Mouse (Mus musculus) heart, embryonic 14.5 days (tissue): ENCODE results near the gene Mgat4e. TPM values are rescaled to one million over a fixed set of nuclear protein-coding genes. Genes with fewer than 3 reads are reported as not detected.
A peak's percentile ranks its signal among the peaks of the same experiment; 100 is the strongest.

ENCODE experiments used
- ATAC-seq: fragments of 200-750 bp; cut with Nextera tagmentation; 2 replicates; pipeline ENCODE4 v1.8.0; 2017; ENCODE audit warnings: low read depth, moderate TSS enrichment; ENCODE audit not compliant: insufficient number of reproducible peaks, insufficient read depth, low FRiP score
- H3K27ac ChIP-seq, 2 experiments: fragments of 200-500 bp in 1 of 2; fragments of 300-500 bp in 1 of 2; sonication (generic) in 1 of 2; replicated peaks in 1 of 2; 2 replicates each; pipeline ENCODE4 v1.5.1; 2012 to 2014; ENCODE audit warnings: low read depth in 2 of 2, low read length in 2 of 2, control low read depth in 1 of 2, mild to moderate bottlenecking in 1 of 2, mixed read lengths in 1 of 2; ENCODE audit not compliant: control insufficient read depth in 1 of 2, insufficient read depth in 1 of 2
- H3K27me3 ChIP-seq: fragments of 300-500 bp; sonication (generic); 2 replicates; pipeline ENCODE4 v1.6.1; 2014; ENCODE audit warnings: mild to moderate bottlenecking, low read length, control low read depth; ENCODE audit not compliant: control insufficient read depth, insufficient read depth
- H3K36me3 ChIP-seq: fragments of 300-500 bp; sonication (generic); 2 replicates; pipeline ENCODE4 v1.6.1; 2014; ENCODE audit warnings: mild to moderate bottlenecking, control low read depth, low read length, mixed read lengths; ENCODE audit not compliant: control insufficient read depth, insufficient read depth
- H3K4me1 ChIP-seq, 2 experiments: fragments of 200-500 bp in 1 of 2; fragments of 300-500 bp in 1 of 2; sonication (generic) in 1 of 2; 2 replicates each; pipeline ENCODE4 v1.6.1; 2012 to 2014; ENCODE audit warnings: low read length in 2 of 2, control low read depth in 1 of 2, mixed read lengths in 1 of 2; ENCODE audit not compliant: control insufficient read depth in 2 of 2, insufficient read depth in 2 of 2
- H3K4me2 ChIP-seq: fragments of 300-500 bp; sonication (generic); 2 replicates; pipeline ENCODE4 v1.6.1; 2014; ENCODE audit warnings: mild to moderate bottlenecking, low read length
- H3K4me3 ChIP-seq, 2 experiments: fragments of 200-500 bp in 1 of 2; fragments of 300-500 bp in 1 of 2; sonication (generic) in 1 of 2; 2 replicates each; pipeline ENCODE4 v1.5.1; 2012 to 2014; ENCODE audit warnings: low read length in 2 of 2, mild to moderate bottlenecking in 2 of 2, control low read depth in 1 of 2, low read depth in 1 of 2, moderate library complexity in 1 of 2; ENCODE audit not compliant: control insufficient read depth in 1 of 2, insufficient read depth in 1 of 2
- H3K9ac ChIP-seq: fragments of 300-500 bp; sonication (generic); 2 replicates; pipeline ENCODE4 v1.6.1; 2014; ENCODE audit warnings: mild to moderate bottlenecking, low read length
- H3K9me3 ChIP-seq: fragments of 300-500 bp; sonication (generic); 2 replicates; pipeline ENCODE4 v1.6.1; 2016; ENCODE audit warnings: low read length, control low read depth; ENCODE audit not compliant: control insufficient read depth
- WGBS: fragments of 180-500 bp; shearing (Covaris S2); extraction: QIAGEN DNeasy Blood & Tissue Kit; methylation state at CpG from one replicate; pipeline ENCODE4 v1.1.7; 2014; 5-methylcytosine and 5-hydroxymethylcytosine counted together
- polyA plus RNA-seq: library from polyadenylated mRNA; unstranded; fragments of >200 nt; fragmentation: Nextera tagmentation; extraction: Ambion mirVana; gene quantifications from 2 replicates; pipeline ENCODE4 v1.2.1, GENCODE M21; 2014

Gene Mgat4e
- polyA plus RNA-seq, 1 experiment from 2014 or later = not detected

GRCm38 (mm10) chr1:134560801-134561769, 11.6 kb upstream of the Mgat4e start:
- WGBS = under 1% methylated on average over 48 of the region's 76 CpGs
- Histone ChIP-seq H3K9me3 (no peaks in the 10 kb centered on the region), H3K9ac (peak overlapping the region; percentile 98), H3K4me1 (peaks cover under 1 to 17% of the 10 kb centered on the region in 2 experiments), H3K36me3 (no peaks in the 10 kb centered on the region), H3K27me3 (no peaks in the 10 kb centered on the region), H3K4me3 (peak overlapping the region; percentile 94 to 99), H3K4me2 (peak overlapping the region; percentile 82), H3K27ac (peak overlapping the region; percentile 78 to 89)
- peak; percentile 17; the same call in 1 of the 2 replicates for ATAC-seq

DNA sequence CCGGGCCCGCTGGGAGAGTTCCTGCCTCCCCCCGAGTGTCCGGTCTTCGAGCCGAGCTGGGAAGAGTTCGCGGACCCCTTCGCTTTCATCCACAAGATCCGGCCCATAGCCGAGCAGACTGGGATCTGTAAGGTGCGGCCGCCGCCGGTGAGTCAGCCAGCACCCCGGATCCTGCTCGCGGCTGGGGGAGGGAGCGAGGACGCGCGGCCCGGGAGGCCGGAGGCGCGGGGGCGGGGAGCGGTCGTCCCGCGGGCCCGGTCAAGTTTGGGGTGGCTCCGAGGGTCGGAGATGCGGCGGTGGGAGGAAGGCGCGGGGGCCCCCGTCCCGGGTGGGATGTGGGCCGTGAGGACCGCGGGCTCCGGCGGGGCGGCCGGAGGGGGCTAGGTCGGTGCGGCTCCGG, 10.9 kb upstream of the Mgat4e start:
- peak; percentile 6; the same call in 1 of the 2 replicates for ATAC-seq
- Histone ChIP-seq H3K27ac (peak overlapping the region; percentile 78 to 89), H3K4me2 (peak overlapping the region; percentile 82), H3K27me3 (no peaks in the 10 kb centered on the region), H3K36me3 (no peaks in the 10 kb centered on the region), H3K9me3 (no peaks in the 10 kb centered on the region), H3K4me3 (peak overlapping the region; percentile 94 to 99), H3K9ac (peak overlapping the region; percentile 98), H3K4me1 (peaks cover 8 to 20% of the 10 kb centered on the region in 2 experiments)
- 1% methylated on average over 36 of the region's 50 CpGs for WGBS

GRCm38 (mm10) chr1:134559976-134560375, 10.5 kb upstream of the Mgat4e start, which contains the start of gene Kdm5b:
Gene Kdm5b (plus strand): TSS chr1:134560171.
- Histone ChIP-seq H3K27me3 (0 out of 2 replicates have a peak, but pooled peaks cover 2% of the 10 kb centered on the region), H3K27ac (peak within 1 kb of the TSS; percentile 78 to 89), H3K4me3 (peak within 1 kb of the TSS; percentile 94 to 99), H3K9me3 (no peaks in the 10 kb centered on the region), H3K4me1 (peaks cover 10 to 20% of the 10 kb centered on the region in 2 experiments), H3K4me2 (peak within 1 kb of the TSS; percentile 82), H3K36me3 (no peaks in the 10 kb centered on the region), H3K9ac (peak within 1 kb of the TSS; percentile 98)
- ATAC-seq = no peak
- under 1% methylated on average over 34 of the region's 34 CpGs for WGBS

GRCm38 (mm10) chr1:134559226-134559625, 9.7 kb upstream of the Mgat4e start:
- H3K36me3 ChIP-seq = no peaks in the 10 kb centered on the region
- H3K9ac ChIP-seq = no peak overlapping the region
- ATAC-seq = no peak
- H3K27me3 ChIP-seq = 0 out of 2 replicates have a peak, but pooled peaks cover 3% of the 10 kb centered on the region
- H3K4me1 ChIP-seq = peaks cover 10 to 20% of the 10 kb centered on the region in 2 experiments
- H3K4me2 ChIP-seq = no peak overlapping the region
- no peak overlapping the region for H3K4me3 ChIP-seq
- H3K27ac ChIP-seq = no peak overlapping the region
- 83% methylated on average over 3 of the region's 3 CpGs for WGBS
- H3K9me3 ChIP-seq = no peaks in the 10 kb centered on the region

DNA sequence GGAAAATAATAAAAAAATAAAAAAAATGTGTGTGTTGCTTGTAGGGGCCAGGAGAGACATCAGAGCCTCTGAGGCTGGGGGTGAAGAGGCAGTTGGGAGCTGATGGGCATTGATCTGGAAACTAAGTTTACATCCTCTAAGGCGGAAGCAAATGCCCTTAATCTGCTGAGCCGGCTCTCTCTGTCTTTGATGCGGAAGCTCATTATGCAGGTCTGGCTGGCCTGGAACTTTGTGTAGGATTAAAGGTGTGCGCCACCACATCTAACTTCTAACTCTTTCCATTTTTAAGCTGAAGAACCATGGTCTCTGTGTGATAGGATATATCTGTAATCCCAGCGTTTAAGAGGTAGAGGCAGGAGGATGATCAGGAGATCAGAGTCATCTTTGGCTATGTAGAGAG, 9.0 kb upstream of the Mgat4e start:
- no peak overlapping the region for H3K4me2 ChIP-seq
- no peaks in the 10 kb centered on the region for H3K9me3 ChIP-seq
- WGBS = 66% methylated on average over 5 of the region's 5 CpGs
- 0 out of 2 replicates have a peak, but pooled peaks cover 3% of the 10 kb centered on the region for H3K27me3 ChIP-seq
- no peak overlapping the region for H3K27ac ChIP-seq
- H3K9ac ChIP-seq = no peak overlapping the region
- H3K4me1 ChIP-seq = peaks cover 10 to 20% of the 10 kb centered on the region in 2 experiments
- H3K36me3 ChIP-seq = no peaks in the 10 kb centered on the region
- no peak overlapping the region for H3K4me3 ChIP-seq
- ATAC-seq = no peak

GRCm38 (mm10) chr1:134556671-134557218, 7.3 kb upstream of the Mgat4e start:
- no peaks in the 10 kb centered on the region for H3K36me3 ChIP-seq
- WGBS = under 1% methylated on average over 35 of the region's 35 CpGs
- H3K27ac ChIP-seq = peak overlapping the region; percentile 73 to 90
- H3K4me1 ChIP-seq = peaks cover 10 to 12% of the 10 kb centered on the region in 2 experiments; a peak in 3 of 4 replicates
- ATAC-seq = peak; percentile 96
- H3K9ac ChIP-seq = peak overlapping the region; percentile 84
- 0 out of 2 replicates have a peak, but pooled peaks cover 3% of the 10 kb centered on the region for H3K27me3 ChIP-seq
- no peaks in the 10 kb centered on the region for H3K9me3 ChIP-seq
- peak overlapping the region; percentile 98 for H3K4me2 ChIP-seq
- H3K4me3 ChIP-seq = peak overlapping the region; percentile 62 to 74

DNA sequence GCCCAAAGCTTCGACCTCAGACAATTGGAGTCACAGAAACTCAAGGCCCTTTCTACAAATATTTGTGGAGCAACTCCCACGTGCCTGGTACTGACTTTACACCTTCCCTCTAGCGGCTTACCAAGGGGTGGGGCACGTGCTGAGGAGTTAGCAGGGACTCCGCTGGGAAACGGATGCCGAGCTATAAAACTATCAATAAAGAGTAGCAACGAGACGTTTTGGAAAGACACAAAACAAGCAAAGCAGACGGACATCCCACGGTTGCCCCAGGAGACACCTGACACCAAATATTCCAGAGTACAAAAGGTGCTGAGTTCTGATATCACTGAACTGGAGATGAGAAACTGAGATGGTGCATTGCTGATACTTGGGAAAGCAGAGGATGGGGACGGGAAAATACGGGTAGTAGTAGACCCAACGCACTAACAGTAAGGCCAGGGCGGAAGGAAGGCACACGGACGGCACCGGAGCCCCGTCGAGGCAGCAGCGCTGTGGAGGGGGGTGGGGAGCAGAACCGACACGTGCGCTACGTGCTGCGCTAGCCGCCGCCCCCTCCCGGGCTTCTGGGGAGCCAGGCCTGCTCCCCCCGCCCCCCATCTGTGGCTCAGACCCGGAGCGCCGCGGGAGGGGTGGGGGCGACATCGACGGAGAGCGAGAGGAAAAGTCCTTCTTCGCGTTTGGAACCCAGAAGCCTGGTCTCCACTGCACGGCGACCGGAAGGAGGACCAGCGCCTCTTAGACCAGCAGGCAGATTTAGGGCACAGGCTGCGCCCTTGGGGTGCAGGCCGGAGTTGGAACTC, 6.6 kb upstream of the Mgat4e start:
- Histone ChIP-seq H3K9me3 (no peaks in the 10 kb centered on the region), H3K27ac (peak overlapping the region; percentile 73 to 90), H3K4me1 (peaks cover 8 to 10% of the 10 kb centered on the region in 2 experiments; a peak in 2 of 4 replicates), H3K27me3 (0 out of 2 replicates have a peak, but pooled peaks cover 3% of the 10 kb centered on the region), H3K4me3 (peak overlapping the region; percentile 62 to 74), H3K36me3 (no peaks in the 10 kb centered on the region), H3K4me2 (peak overlapping the region; percentile 98), H3K9ac (peak overlapping the region; percentile 84)
- peak; percentile 0; the same call in 1 of the 2 replicates for ATAC-seq
- WGBS = under 1% methylated on average over 46 of the region's 46 CpGs
